ENCODE assay signal across 23 mouse cellular contexts in genomic region chr11:20902001-20902400, GRCm38 (mm10).
DNase-seq lines count a peak whose midpoint lies in the region; ATAC-seq lines count a peak whose summit lies in the region.
"Had no signal": no experiment of that assay in that cellular context is flagged by ENCODE, and none has a peak within 500 bp of the region (broad histone marks: within the 10 kb centered on the region; RNA-seq: fewer than 3 reads in every experiment).

No protein-coding gene starts in this region.

- ATAC-seq in hindbrain, embryonic 16.5 days, result no peak
- ATAC-seq in midbrain, embryonic 15.5 days (replicated peaks), result no peak
- ATAC-seq: CD4-positive, CD25-positive, alpha-beta regulatory T cell, adult 4 months; forebrain, embryonic 16.5 days; inflammation-experienced regulatory T-cells, adult 6 months; intestine, postnatal 0 days; Patski had no signal

- no peaks in the 10 kb centered on the region for H3K9me3 ChIP-seq in hindbrain, embryonic 10.5 days
- no peaks in the 10 kb centered on the region for H3K9me3 ChIP-seq in hindbrain, embryonic 16.5 days (ENCODE audit: control insufficient read depth, low read length)
- no peaks in the 10 kb centered on the region for H3K9me3 ChIP-seq in midbrain, embryonic 10.5 days (replicated peaks)
- H3K9me3 ChIP-seq in midbrain, embryonic 15.5 days, result no peaks in the 10 kb centered on the region
- H3K9me3 ChIP-seq: embryonic facial prominence, embryonic 15.5 days; G1E had no signal

- H3K27me3 ChIP-seq in hindbrain, embryonic 10.5 days (ENCODE audit: insufficient read depth, poor library complexity, severe bottlenecking), result no peaks in the 10 kb centered on the region
- H3K27me3 ChIP-seq in hindbrain, embryonic 16.5 days (replicated peaks; ENCODE audit: control insufficient read depth, insufficient read depth, low read length), result no peaks in the 10 kb centered on the region
- H3K27me3 ChIP-seq in midbrain, embryonic 10.5 days (ENCODE audit: low read depth, poor library complexity, severe bottlenecking), result no peaks in the 10 kb centered on the region
- no peaks in the 10 kb centered on the region for H3K27me3 ChIP-seq in midbrain, embryonic 15.5 days (replicated peaks)
- H3K27me3 ChIP-seq: embryonic facial prominence, embryonic 15.5 days; Patski had no signal

- no peak overlapping the region for H3K4me2 ChIP-seq in hindbrain, embryonic 16.5 days (ENCODE audit: low read length)
- H3K4me2 ChIP-seq in midbrain, embryonic 15.5 days, result no peak overlapping the region
- H3K4me2 ChIP-seq: embryonic facial prominence, embryonic 15.5 days; hindbrain, embryonic 14.5 days had no signal

- peak overlapping the region; percentile 66; the same call in 1 of the 2 replicates for H3K27ac ChIP-seq in hindbrain, embryonic 10.5 days
- H3K27ac ChIP-seq in hindbrain, embryonic 16.5 days (ENCODE audit: low read depth, low read length), result no peak overlapping the region
- H3K27ac ChIP-seq in midbrain, embryonic 10.5 days (replicated peaks), result 0 out of 2 replicates have a peak overlapping the region, but pooled peaks have one; percentile 52
- H3K27ac ChIP-seq in midbrain, embryonic 15.5 days, result no peak overlapping the region
- H3K27ac ChIP-seq: embryonic facial prominence, embryonic 15.5 days; gastrocnemius, adult 2 months; hindbrain, embryonic 14.5 days had no signal

- no peak overlapping the region for H3K9ac ChIP-seq in hindbrain, embryonic 16.5 days (ENCODE audit: low read depth, low read length)
- H3K9ac ChIP-seq in midbrain, embryonic 15.5 days, result no peak overlapping the region
- H3K9ac ChIP-seq: embryonic facial prominence, embryonic 15.5 days; hindbrain, embryonic 14.5 days had no signal

- DNase-seq in cerebellum, postnatal 10 days, result peak; percentile 60 to 66
- DNase-seq in cerebellum, adult 9-11 months, result no peak
- peak; percentile 21 for DNase-seq in hindbrain, embryonic 10.5 days (ENCODE audit: low spot score)
- DNase-seq in midbrain, embryonic 10.5 days (ENCODE audit: low spot score), result no peak
- no peak for DNase-seq in adrenal gland, adult 8-10 months
- DNase-seq: adrenal gland, postnatal 10 days; B cell, adult 2 months; cerebellum, adult 11 months; cerebellum, adult 9-10 months; embryo, embryonic 11 days; gastrocnemius, adult 2 months; gastrocnemius, postnatal 25 days; heart, postnatal 4 days had no signal

- no peak overlapping the region for H3K4me3 ChIP-seq in hindbrain, embryonic 10.5 days
- H3K4me3 ChIP-seq in hindbrain, embryonic 16.5 days (ENCODE audit: low read length), result no peak overlapping the region
- no peak overlapping the region for H3K4me3 ChIP-seq in midbrain, embryonic 10.5 days
- H3K4me3 ChIP-seq in midbrain, embryonic 15.5 days, result no peak overlapping the region
- H3K4me3 ChIP-seq: embryonic facial prominence, embryonic 15.5 days; gastrocnemius, adult 2 months had no signal

- 57% methylated on average over 2 of the region's 2 CpGs for WGBS in hindbrain, embryonic 10.5 days
- WGBS in hindbrain, embryonic 16.5 days, result 52% methylated on average over 2 of the region's 2 CpGs
- WGBS in midbrain, embryonic 10.5 days, result 76% methylated on average over 2 of the region's 2 CpGs
- WGBS in midbrain, embryonic 15.5 days, result 68% methylated on average over 2 of the region's 2 CpGs

- H3K4me1 ChIP-seq in hindbrain, embryonic 10.5 days (replicated peaks), result peaks cover 26% of the 10 kb centered on the region
- no peaks in the 10 kb centered on the region for H3K4me1 ChIP-seq in hindbrain, embryonic 16.5 days (ENCODE audit: control insufficient read depth, insufficient read depth, low read depth, low read length)
- peaks cover 21% of the 10 kb centered on the region for H3K4me1 ChIP-seq in midbrain, embryonic 10.5 days
- H3K4me1 ChIP-seq in midbrain, embryonic 15.5 days, result no peaks in the 10 kb centered on the region

- H3K36me3 ChIP-seq in hindbrain, embryonic 10.5 days, result no peaks in the 10 kb centered on the region
- H3K36me3 ChIP-seq in hindbrain, embryonic 16.5 days (ENCODE audit: control insufficient read depth, insufficient read depth, low read length), result no peaks in the 10 kb centered on the region
- H3K36me3 ChIP-seq in midbrain, embryonic 10.5 days, result no peaks in the 10 kb centered on the region
- no peaks in the 10 kb centered on the region for H3K36me3 ChIP-seq in midbrain, embryonic 15.5 days (replicated peaks)
- H3K36me3 ChIP-seq: embryonic facial prominence, embryonic 15.5 days; G1E had no signal

Comparison
In these comparisons a context has a peak if more than half of its experiments do, and no peak if none do; other contexts are left out.
1. DNase-seq: peak in cerebellum, postnatal 10 days (2 of 2) and hindbrain, embryonic 10.5 days (single experiment); none in cerebellum, adult 9-11 months (single experiment), midbrain, embryonic 10.5 days (single experiment) and adrenal gland, adult 8-10 months (single experiment).
2. H3K27ac ChIP-seq: peak in hindbrain, embryonic 10.5 days (single experiment) and midbrain, embryonic 10.5 days (single experiment); none in hindbrain, embryonic 16.5 days (single experiment) and midbrain, embryonic 15.5 days (single experiment).